Mouse (Mus musculus) left cerebral cortex, adult 9 months (tissue): ENCODE results near the gene 3110082I17Rik.

Experiments used
- DNase-seq, 2 experiments: peaks; one replicate each; pipeline ENCODE4 v3.0.0; 2022; ENCODE audit warnings: low spot score in 2 of 2

The 3110082I17Rik gene

DNA sequence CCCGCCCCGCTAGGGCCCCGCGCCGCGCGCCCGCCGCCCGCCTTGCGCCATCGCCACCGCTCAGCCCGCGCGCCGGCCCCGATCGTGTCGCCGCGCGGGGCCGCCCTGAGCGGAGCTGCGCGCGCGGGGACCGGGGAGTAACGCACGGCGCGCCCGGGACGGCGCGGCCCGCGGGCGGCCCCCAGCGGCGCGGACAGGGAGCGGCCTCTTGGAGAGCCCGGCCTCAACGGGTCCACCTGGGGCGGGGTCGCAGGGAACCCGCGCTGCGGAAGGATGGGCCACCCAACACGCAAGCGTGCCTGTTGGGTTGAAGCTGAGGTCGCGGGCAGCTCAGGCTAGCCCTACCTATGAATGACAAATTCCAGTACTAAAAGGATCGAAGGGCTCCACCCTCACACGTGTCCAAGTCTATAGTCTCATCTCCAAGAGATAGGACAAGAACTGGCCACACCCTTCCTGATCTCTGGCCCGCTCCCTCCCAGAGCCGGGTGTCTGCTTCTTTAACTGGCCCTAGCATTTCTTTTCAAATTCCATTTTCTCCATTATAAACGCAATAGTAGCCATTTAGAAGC is 134.8 kb downstream of the 3110082I17Rik start, which contains the start of gene Adap1:
Adap1 (minus strand) TSS at position 228 of the 572 bp plus-strand sequence.
- peak in 1 of 2 experiments; percentile 70 for DNase-seq

DNA sequence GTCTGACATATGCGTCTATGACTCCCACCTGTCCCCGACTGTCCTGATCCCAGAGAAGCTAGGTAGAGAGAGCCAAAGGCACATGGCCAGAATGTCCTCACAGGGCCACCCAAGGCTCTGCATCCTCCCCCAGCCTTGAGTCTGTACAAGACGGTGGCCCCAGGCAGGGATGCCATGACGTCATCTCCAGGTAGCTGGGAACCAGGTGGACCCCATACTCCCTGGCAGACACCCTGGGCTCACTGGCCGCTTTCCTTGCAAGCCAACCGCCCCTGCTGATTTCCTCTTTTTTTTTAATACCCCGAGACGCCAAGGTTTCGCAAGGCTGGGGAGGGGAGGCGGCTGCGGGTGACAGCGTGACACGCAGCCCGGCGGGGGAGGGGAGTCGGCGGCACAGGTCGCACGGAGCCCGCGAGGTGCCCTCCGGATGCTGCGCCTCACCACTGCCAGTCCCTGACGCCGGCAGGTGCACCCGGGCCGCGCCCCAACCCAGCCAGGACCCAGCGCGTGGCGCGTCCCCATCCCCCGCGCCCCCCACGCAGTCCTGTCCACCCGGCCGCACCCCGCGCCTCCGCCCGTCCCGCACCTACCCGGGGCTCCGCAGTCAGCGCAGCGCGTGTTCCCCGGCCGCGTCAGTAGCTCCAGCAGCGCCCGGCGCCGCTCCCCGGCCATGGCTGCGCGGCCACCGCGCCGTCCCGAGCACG is 135.5 kb downstream of the 3110082I17Rik start:
- DNase-seq, result peak in 1 of 2 experiments; percentile 69

DNA sequence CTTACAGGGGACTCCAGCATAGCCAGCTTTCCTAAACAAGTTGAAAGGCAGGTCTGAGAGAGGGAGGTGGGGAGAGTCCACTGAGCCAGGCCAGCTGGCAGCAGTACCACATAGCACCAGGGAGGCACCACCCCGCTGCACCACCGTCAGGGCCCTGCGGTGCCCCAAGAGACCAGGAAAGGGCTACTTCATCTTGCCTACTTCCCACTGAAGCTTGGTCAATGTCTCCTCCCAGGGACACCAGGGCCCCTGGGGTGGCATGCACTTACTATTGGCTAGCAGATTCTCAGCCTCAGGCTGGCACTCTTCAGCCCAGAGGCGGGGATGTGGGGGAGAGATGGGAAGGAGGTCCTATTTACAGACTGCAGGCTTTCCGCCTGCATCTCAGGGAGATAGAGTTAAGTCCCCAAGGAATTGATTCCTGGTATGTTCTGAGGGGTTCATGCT is 136.3 kb downstream of the 3110082I17Rik start:
- peak in 1 of 2 experiments; percentile 66 for DNase-seq

DNA sequence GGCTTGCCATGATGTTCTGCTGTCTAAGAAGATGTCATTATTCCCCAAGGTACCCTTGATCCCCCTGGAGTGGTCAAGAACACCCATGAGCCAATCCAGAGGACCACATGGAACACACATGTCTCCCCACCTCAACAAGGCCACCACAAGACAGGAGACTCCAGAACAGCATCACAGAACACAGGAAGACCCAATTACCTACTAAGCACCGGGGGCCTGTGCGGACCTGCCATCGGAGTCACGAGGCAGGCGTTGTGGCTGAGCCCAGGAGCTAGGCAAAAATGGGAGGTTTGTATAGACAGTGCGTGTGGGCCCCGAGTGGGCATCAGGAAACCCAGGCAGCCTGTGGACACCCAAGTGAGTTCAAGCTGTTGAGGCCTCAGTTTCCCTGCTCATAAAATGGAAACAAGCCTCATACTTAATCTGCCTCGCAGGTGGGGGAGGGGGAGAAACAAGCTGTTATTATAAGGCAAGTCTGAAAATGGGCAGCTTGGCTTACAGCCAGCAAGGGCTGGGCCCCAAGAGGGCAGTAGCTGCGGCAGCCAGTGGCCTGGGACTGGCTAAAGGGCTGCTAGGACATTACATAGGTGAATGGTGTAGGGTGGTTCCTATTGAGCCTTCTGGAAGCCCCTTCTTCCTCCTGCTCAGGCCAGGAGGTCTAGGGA is 136.9 kb downstream of the 3110082I17Rik start:
- peak in 1 of 2 experiments; percentile 45 for DNase-seq

DNA sequence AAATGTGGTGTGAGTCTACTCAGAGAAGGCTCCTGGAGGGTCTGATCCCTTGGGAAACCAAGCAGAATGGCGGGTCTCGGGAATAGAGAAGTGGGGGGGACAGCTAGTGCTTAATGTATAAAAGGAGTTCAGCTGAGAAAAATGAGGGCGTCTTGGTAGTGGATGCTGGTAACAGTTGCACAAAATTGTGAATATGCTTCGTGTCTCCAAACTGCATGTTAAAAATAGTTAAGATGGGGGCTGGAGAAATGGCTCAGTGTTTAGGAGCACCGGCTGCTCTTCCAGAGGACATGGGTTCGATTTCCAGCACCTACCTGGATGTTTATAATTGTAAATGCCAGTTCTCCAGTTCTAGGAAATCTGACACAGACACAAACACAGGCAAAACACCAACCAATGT is 139.0 kb downstream of the 3110082I17Rik start:
- no peak for DNase-seq

DNA sequence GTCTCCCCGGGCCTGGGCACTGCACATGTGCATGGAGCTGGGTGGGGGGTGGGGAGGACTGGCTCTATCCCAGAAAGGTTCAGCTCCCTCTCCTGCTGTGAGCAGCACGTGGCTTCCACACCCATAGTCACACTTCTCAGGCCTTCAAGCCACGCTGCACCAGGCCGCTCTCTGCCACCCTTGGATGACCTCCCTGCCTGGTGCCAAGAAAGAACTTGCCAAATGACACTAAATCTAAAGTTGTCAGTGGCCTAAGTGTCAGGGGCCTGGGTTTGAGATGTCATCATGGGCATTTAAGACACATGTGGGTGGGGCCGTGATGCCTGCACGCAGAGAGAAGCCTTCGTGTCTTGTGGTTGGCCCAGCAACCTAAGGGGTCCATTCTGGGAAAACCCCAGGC is 139.9 kb downstream of the 3110082I17Rik start:
- DNase-seq, result no peak

DNA sequence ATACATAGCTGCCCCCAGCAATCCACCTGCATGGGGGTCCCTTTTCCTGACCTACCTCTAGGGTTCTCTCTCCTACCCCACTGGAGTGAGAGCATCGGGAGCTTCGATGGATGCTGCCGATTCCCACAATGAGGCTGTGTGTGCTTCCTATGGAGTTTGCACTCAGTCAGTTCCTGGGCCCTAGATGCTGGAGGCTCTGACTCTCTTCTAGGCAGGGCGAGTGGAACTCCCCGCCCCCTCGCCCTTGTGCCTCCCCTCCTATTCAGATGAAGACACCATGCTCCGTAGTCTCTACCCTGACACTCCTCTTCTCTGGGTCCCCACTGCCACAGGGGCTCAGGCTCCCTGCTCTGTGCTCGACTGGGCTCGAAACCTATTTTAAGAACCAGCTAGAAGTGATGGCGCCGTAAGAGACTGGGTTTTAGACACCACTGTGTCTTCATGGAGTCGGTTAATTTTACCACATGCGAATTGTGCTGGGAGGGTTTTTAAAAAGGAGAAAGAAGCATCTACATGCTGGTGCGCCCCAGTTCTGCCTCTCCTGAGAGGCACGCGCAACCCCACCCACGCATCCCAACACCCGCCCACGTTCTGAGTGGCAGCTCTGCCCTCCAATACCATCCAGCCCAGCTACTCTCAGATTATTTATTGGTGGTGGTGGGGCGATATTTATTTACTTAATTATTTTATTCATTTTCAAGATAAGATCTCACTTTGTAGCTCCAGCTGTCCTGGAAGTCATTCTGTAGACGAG is 142.4 kb downstream of the 3110082I17Rik start:
- peak; percentile 54 to 75 for DNase-seq

DNA sequence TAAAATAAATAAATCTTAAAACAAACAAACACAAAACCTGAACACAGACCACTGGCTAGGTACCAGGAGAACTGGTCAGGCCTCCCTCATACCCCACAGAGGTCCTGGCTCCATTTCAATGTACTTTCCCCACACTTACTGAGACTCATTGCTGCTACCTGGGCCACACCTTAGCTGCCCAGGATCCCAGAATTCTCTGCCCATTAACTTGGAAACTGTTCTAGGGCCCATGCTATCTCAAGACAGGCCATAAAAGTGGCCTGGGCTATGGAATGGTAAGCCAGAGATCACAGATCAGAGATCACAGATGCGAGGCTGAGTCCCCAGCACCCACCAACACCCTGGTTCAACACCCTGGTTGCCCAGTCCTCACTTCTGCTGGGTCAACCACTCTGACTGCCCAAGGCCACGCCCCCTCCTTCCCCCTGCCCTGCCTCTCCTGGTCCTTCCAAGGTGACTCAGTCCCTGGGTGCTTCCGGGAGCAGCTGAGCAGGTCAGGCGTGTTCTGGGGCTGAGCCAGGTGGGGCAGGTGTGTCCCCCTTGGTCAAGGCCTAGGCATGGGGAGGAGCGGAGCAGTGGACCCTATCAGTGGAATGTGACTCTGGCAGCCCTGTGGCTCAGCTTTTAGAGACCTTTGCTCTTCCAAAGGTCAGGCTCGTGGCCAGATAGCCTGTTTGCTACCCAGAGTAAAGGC is 143.2 kb downstream of the 3110082I17Rik start:
- no peak for DNase-seq

DNA sequence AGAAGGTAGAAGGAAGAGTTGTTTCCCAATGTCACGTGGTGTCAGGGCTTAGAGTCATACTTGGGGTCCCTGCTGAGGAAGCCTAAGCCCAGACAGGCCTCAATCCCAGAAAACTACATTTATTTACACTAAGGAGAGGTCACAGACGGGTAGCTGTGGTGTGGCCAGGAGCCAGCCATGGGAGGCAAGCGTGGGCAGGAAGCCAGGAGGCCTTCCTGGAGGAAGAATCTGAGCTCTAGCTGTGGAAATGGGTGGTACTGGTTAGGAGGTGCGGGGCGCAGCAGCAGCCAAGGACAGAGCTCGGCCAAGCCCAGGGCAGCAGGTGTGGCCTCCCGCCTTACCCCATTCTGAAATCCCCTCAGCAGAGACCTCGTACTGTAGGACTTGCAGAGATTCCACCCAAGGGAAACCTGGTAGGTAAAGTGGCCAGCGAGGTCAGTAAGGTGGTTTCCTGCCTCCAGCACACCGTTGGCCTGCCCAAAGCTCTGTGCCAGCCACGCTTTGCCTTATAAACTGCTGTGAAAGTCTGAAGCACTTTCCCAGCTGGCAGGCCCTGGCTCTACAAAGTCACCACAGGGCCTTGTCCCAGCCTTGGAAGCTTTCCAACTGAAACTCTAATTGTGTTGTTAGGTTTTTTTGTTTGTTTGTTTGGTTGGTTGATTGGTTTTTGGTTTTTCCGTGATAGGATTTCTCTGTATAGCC is 145.2 kb downstream of the 3110082I17Rik start:
- DNase-seq, result no peak

DNA sequence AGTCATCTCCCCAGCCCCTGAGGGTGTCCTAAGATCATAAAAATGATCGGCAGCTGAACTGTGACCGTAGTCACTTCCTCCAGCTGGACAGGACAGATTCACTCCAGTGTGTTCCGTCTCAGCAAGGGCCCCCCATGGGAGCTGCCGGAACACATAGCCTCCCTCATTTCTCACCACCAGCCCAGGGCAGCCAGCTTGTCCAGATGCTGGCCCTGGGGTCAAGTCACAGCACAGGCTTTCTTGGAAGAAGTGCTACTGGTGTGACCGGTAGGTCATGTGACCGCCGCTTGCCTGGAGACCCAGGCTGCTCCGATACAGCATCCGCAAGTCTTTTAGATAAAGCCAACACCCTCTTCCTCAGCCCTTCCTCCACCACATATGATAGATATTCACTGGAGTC is 146.8 kb downstream of the 3110082I17Rik start:
- DNase-seq, result no peak

DNA sequence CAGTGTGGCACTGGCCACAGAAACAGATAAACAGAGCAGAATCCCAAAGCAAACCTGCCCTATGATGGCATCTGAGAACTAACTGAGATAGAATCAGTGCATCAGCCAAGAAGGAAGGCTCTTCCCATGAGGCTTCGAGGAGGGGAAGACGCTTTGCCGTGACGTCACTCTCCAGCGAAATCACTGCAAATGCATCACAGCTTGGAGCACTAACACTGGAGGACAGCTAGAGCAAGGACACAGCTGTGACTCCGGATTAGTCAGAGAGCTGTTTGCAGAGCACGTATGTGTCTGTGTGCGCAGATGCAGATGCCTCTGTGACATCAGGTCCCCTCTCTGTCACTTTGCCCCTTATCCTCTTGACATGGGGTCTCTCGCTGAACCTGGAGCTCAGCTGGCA is 148.5 kb downstream of the 3110082I17Rik start:
- no peak for DNase-seq

DNA sequence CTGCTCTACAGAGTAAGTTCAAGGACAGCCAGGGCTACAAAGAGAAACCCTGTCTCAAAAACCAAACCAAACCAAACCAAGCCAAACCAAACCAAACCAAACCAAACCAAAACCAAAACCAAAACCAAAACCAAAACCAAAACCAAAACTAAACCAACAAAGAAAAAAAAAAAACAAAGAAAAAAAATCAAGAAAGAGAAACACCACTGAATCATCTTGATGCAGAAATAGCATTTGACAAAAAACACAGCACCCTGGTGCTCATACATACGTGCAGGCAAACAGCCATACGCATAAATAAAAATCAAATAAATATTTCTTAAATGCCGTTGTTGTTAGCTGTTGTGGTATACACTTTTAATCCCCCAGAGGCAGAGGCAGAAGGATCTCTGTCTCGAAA is 149.8 kb downstream of the 3110082I17Rik start:
- no peak for DNase-seq

DNA sequence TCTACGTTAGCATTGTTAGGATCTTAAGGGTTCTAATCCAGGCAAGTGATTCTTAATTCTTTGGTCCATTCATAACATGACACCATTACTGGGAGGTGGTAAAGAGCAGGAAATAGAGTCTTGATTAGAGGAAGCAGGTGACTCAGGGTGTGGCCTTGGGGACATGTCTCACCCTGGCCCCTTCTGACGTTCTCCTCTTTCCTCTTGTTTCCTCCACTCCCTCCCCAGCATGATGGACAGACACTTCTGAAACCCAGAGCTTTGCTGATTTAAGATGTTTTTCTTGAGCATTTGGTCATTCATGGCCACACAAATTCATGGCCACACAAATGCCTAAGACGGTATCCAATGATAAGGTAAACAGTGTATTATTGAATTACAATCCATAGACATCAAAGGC is 150.4 kb downstream of the 3110082I17Rik start:
- no peak for DNase-seq
